Mouse (Mus musculus): ENCODE data around the gene App.

GRCm38 (mm10) chr16:85066227-85066626 lies 107.3 kb downstream of the App start:
- TF ChIP-seq GATA1 (IDR thresholded peaks at IDR 0.05; ENCODE audit: borderline replicate concordance, low read length) (no peak), FLI1 (IDR thresholded peaks at IDR 0.05; ENCODE audit: low read length) (no peak)

All from megakaryocyte, embryonic 14.5 days (primary cell).